Mouse (Mus musculus) C2C12 (cell line): ENCODE data around the gene Nxn. TPM values are rescaled to one million over a fixed set of nuclear protein-coding genes. Genes with fewer than 3 reads are reported as not detected.

Experiments
- H3K27me3 ChIP-seq: one replicate; pipeline ENCODE4 v1.6.1; 2011; ENCODE audit not compliant: control insufficient read depth, insufficient read depth, insufficient read length
- H3K36me3 ChIP-seq: one replicate; pipeline ENCODE4 v1.6.1; 2011; ENCODE audit not compliant: control insufficient read depth, insufficient read depth
- H3K4me3 ChIP-seq: one replicate; pipeline ENCODE4 v1.5.1; 2011; ENCODE audit warnings: mild to moderate bottlenecking, control low read depth; ENCODE audit not compliant: poor library complexity, insufficient read depth, severe bottlenecking
- H3K79me2 ChIP-seq: one replicate; pipeline ENCODE4 v1.6.1; 2011; ENCODE audit not compliant: control insufficient read depth, insufficient read depth
- H3K79me3 ChIP-seq: one replicate; pipeline ENCODE4 v1.6.1; 2011; ENCODE audit warnings: low read depth, control low read depth
- H3ac ChIP-seq: one replicate; pipeline ENCODE3; 2011; ENCODE audit warnings: low read depth; ENCODE audit not compliant: control insufficient read depth, insufficient read length
- CEBPB ChIP-seq: IDR thresholded peaks from one replicate; pipeline ENCODE4 v1.6.1; 2011; ENCODE audit warnings: low read depth, mild to moderate bottlenecking, control low read depth, moderate library complexity
- CTCF ChIP-seq: IDR thresholded peaks from one replicate; pipeline ENCODE4 v1.5.1; 2011; ENCODE audit not compliant: control insufficient read depth, insufficient read depth, insufficient read length
- FOSL1 ChIP-seq: IDR thresholded peaks from one replicate; pipeline ENCODE4 v1.8.0; 2011; ENCODE audit warnings: mild to moderate bottlenecking, low read length; ENCODE audit not compliant: poor library complexity, insufficient read depth, severe bottlenecking
- MAX ChIP-seq: IDR thresholded peaks from one replicate; pipeline ENCODE4 v1.6.1; 2011; ENCODE audit warnings: mild to moderate bottlenecking, control low read depth
- MYOD1 ChIP-seq: IDR thresholded peaks from one replicate; pipeline ENCODE4 v1.6.1; 2011; ENCODE audit warnings: low read depth; ENCODE audit not compliant: control insufficient read depth, insufficient read length
- MYOG ChIP-seq: IDR thresholded peaks from one replicate; pipeline ENCODE4 v1.6.1; 2011; ENCODE audit not compliant: control insufficient read depth, insufficient read length; ENCODE audit errors: extremely low read depth
- USF1 ChIP-seq: IDR thresholded peaks from one replicate; pipeline ENCODE4 v1.6.1; 2011; ENCODE audit warnings: low read depth, mild to moderate bottlenecking, control low read depth, moderate library complexity
- polyA plus RNA-seq: library from polyadenylated mRNA; unstranded; fragments of >200 nt; fragmentation: generic; extraction: Trizol; gene quantifications from one replicate; pipeline ENCODE4 v1.2.1, GENCODE M21; 2012; ENCODE audit warnings: missing spikeins

Gene Nxn
- polyA plus RNA-seq, 1 experiment = 85.5 TPM

DNA sequence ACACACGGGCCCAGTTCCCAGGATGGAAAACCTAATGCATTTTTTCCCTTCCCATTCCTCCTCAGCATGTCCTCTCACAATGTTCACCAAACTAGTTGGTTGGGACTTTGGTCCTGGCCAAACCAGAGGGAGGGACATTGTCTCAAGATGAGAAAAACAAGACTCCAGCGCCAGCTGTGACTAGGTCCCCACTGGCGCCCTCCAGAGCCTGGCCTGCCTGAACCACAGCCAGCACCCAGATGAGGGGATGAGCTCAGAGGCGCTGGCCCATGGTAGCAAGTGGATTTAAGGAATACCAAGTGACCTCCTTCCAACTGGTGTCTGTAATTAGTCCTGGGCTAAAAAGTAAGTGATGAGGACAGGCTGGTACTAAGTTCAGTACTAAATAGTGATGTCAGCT lies 22.0 kb upstream of the Nxn start:
- H3K27me3 ChIP-seq = no peaks in the 10 kb centered on the region
- H3K79me3 ChIP-seq = no peaks in the 10 kb centered on the region
- no peaks in the 10 kb centered on the region for H3K79me2 ChIP-seq
- H3K36me3 ChIP-seq = peaks cover 85% of the 10 kb centered on the region
- TF ChIP-seq MYOD1 = no peak
- no peak for TF ChIP-seq CEBPB
- TF ChIP-seq MYOG = no peak
- TF ChIP-seq CTCF = no peak
- no peak overlapping the region for H3ac ChIP-seq
- no peak overlapping the region for H3K4me3 ChIP-seq

DNA sequence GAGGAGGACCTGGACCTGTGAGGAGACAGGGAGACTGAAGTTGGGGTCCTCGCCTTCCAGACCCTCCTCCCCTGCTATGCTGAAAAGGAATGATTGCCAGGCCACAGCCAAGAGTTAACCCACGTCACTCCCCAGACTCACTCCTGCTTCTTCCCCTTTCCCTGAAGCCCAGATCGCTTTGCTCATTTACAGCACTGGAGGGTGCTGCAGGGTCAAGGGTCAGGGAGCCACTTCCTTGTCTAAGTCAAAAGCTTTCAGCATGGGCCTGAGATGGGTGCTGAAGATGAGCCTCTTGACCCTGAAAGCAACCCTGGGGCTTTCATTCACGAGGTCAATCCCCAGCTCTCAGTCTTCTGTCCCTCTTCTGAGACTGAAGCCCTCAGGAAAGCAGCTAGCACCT lies 20.2 kb upstream of the Nxn start:
- no peak overlapping the region for H3ac ChIP-seq
- TF ChIP-seq MYOD1 (no peak), MAX (no peak), USF1 (no peak), FOSL1 (no peak), CEBPB (no peak), CTCF (no peak), MYOG (no peak)
- no peak overlapping the region for H3K4me3 ChIP-seq
- H3K79me3 ChIP-seq = no peaks in the 10 kb centered on the region
- peaks cover 92% of the 10 kb centered on the region for H3K36me3 ChIP-seq
- no peaks in the 10 kb centered on the region for H3K79me2 ChIP-seq
- H3K27me3 ChIP-seq = no peaks in the 10 kb centered on the region

DNA sequence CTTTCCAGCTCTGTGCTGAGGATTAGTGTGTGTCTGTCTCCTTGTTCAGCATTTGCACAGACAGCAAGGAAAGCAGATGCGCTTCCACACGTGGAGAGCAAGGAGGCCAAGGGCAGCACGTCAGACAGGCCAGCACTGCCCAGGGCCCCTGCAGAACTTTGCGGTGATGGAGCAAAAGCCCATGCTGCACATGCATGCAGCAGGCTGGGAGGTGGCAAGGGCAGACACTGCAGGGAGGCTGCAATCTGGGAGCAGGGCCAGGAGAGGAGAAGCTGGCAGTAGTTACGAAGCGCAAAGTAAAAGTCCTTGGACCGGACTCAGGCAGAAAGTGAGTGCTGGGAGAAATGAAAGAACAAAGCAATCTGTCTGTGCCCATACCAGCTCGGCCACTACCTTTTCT lies 19.5 kb upstream of the Nxn start:
- Histone ChIP-seq H3K79me3 (no peaks in the 10 kb centered on the region), H3K36me3 (peaks cover 95% of the 10 kb centered on the region), H3K27me3 (no peaks in the 10 kb centered on the region), H3K4me3 (no peak overlapping the region), H3ac (no peak overlapping the region), H3K79me2 (no peaks in the 10 kb centered on the region)
- no peak for TF ChIP-seq MAX
- TF ChIP-seq FOSL1 = no peak
- TF ChIP-seq MYOG = no peak
- no peak for TF ChIP-seq CTCF
- TF ChIP-seq USF1 = no peak
- TF ChIP-seq MYOD1 = no peak
- no peak for TF ChIP-seq CEBPB

DNA sequence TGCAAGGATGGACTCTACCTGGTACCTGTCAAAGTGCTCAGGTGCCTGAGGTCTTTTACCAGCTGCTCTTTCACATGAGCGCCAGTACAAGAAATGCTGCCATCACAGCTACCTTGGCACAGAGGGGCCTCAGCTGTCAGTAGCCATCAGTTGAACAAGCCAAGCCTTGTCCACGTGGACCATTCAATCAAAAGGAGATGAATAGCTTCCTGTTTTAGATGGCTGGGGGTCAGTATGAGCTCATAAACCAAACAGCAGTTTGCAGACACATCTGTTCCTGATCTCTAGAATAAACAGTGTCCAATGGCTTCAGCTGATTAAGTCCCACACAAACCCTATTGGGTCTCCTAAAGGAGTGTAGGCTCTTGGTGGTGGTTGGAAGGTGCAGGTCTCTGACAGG lies 17.0 kb upstream of the Nxn start:
- Histone ChIP-seq H3K79me3 (no peaks in the 10 kb centered on the region), H3K27me3 (no peaks in the 10 kb centered on the region), H3K36me3 (peaks cover 84% of the 10 kb centered on the region), H3ac (no peak overlapping the region), H3K4me3 (no peak overlapping the region), H3K79me2 (no peaks in the 10 kb centered on the region)
- no peak for TF ChIP-seq CEBPB
- TF ChIP-seq MYOD1 = peak; percentile 97
- no peak for TF ChIP-seq MAX

DNA sequence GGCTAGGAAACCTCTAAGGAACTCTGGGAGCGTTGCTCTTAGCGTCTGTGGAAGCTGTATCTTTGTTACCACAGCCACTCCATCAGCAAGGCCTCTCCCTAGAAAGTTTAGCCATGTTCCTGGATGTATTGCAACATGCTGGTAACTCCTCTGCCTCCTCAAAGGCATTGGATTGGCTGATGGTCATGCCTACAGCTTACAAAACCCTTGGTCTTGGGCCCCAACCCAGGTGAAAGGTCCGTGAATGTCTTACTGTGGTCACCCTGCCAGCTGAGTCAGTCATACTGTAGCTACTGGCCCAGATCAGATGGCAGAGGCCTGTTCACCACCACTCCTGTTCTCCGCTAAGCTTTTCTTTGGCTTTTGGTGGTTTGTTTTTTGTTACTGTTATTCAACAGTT lies 16.1 kb upstream of the Nxn start:
- peaks cover 2% of the 10 kb centered on the region for H3K79me3 ChIP-seq
- no peaks in the 10 kb centered on the region for H3K27me3 ChIP-seq
- H3K79me2 ChIP-seq = peaks cover 5% of the 10 kb centered on the region
- no peak overlapping the region for H3K4me3 ChIP-seq
- peaks cover 83% of the 10 kb centered on the region for H3K36me3 ChIP-seq
- no peak overlapping the region for H3ac ChIP-seq
- TF ChIP-seq CEBPB (peak; percentile 29), FOSL1 (no peak)

DNA sequence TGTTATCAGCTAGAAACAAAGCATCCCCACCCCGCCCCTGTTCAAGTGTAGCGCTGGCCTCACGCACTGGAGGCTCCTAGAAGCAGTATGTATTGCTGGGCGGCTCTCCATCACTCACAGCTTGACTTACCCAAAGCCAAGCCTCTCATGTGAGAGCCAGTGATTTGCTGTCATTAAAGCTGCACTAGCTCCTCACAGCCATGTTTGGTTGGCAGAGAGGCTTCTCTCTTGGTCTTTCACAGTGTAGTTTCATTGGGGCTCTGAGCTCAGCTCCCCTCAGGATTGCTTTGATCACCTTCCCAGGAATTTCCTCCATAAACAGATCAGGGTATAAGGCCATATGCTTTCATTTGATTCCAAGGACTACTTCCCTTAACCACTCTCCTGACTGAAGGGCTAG lies 14.3 kb upstream of the Nxn start:
- Histone ChIP-seq H3K36me3 (peaks cover 69% of the 10 kb centered on the region), H3K79me3 (peaks cover 10% of the 10 kb centered on the region), H3K27me3 (no peaks in the 10 kb centered on the region), H3ac (no peak overlapping the region), H3K4me3 (no peak overlapping the region), H3K79me2 (peaks cover 23% of the 10 kb centered on the region)
- TF ChIP-seq MYOG (no peak), CTCF (no peak), MAX (no peak), FOSL1 (no peak), MYOD1 (no peak), CEBPB (no peak), USF1 (no peak)

DNA sequence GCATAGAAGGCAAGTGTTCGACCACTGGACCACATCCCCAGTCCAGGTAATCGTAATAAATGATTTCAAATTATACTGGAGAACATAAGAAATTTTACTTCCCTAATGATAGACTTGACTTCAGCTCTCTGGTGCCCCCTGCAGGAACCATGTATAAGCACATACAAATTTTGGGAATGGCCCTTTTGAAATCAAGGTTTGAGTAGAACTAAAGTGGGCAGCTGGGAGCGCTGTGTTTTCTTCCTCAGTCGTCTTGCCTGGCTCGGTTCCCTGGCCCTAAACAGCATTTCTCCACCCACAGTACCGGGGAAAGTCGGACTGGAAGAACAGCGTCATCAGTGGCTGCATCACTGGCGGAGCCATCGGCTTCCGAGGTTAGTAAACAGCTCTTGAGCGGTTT lies 11.9 kb upstream of the Nxn start:
- Histone ChIP-seq H3K27me3 (no peaks in the 10 kb centered on the region), H3K79me2 (peaks cover 35% of the 10 kb centered on the region), H3ac (no peak overlapping the region), H3K4me3 (no peak overlapping the region), H3K79me3 (peaks cover 16% of the 10 kb centered on the region), H3K36me3 (peaks cover 45% of the 10 kb centered on the region)
- no peak for TF ChIP-seq CTCF
- no peak for TF ChIP-seq FOSL1
- no peak for TF ChIP-seq MYOD1
- TF ChIP-seq CEBPB = no peak
- TF ChIP-seq USF1 = no peak
- TF ChIP-seq MAX = no peak
- TF ChIP-seq MYOG = no peak
